Mouse (Mus musculus) granulocyte monocyte progenitor cell, adult 5-6 weeks (primary cell): ENCODE measurements around the gene Cdkl4. TPM values are rescaled to one million over a fixed set of nuclear protein-coding genes. Genes with fewer than 3 reads are reported as not detected.
A peak's percentile ranks its signal among the peaks of the same experiment; 100 is the strongest.

Source experiments
- ATAC-seq: replicated peaks from 2 replicates; pipeline ENCODE4 v1.8.0; 2016; ENCODE audit warnings: mild to moderate bottlenecking, moderate TSS enrichment, inconsistent platforms; ENCODE audit not compliant: poor library complexity, severe bottlenecking
- total RNA-seq, 2 experiments: library from RNA; stranded (forward) in 1 of 2; stranded (reverse) in 1 of 2; fragments of 200-712, 200-1000 nt in 1 of 2; fragments of >200 nt in 1 of 2; fragmentation: Nextera tagmentation in 1 of 2; gene quantifications; 2 replicates each; pipeline ENCODE4 v1.2.3; 2014 to 2017

Cdkl4 gene
- total RNA-seq, 2 experiments from 2014 or later: 0.67 TPM; not detected in 1

- ATAC-seq: 0 out of 2 replicates have a peak, but pooled peaks have one; percentile 14
Observed at GRCm38 (mm10) chr17:80520537-80520936, 57.1 kb downstream of the Cdkl4 start.

GRCm38 (mm10) chr17:80518811-80519210, 58.8 kb downstream of the Cdkl4 start:
- no peak for ATAC-seq

- no peak for ATAC-seq
Observed at GRCm38 (mm10) chr17:80517244-80517643, 60.4 kb downstream of the Cdkl4 start.

- ATAC-seq: no peak
Observed at GRCm38 (mm10) chr17:80515956-80516355, 61.7 kb downstream of the Cdkl4 start.

- ATAC-seq: no peak
Observed at GRCm38 (mm10) chr17:80515513-80515912, 62.1 kb downstream of the Cdkl4 start.

GRCm38 (mm10) chr17:80513766-80514165, 63.8 kb downstream of the Cdkl4 start:
- ATAC-seq: no peak

- no peak for ATAC-seq
Observed at GRCm38 (mm10) chr17:80510459-80510855, 67.2 kb downstream of the Cdkl4 start.

GRCm38 (mm10) chr17:80509494-80510458, 67.8 kb downstream of the Cdkl4 start:
- ATAC-seq: no peak

- no peak for ATAC-seq
Observed at GRCm38 (mm10) chr17:80505766-80506165, 71.8 kb downstream of the Cdkl4 start.

GRCm38 (mm10) chr17:80505342-80505741, 72.3 kb downstream of the Cdkl4 start:
- ATAC-seq: no peak

GRCm38 (mm10) chr17:80501805-80502172, 75.8 kb downstream of the Cdkl4 start:
- ATAC-seq: peak; percentile 76

- ATAC-seq: no peak
Observed at GRCm38 (mm10) chr17:80501037-80501804, 76.4 kb downstream of the Cdkl4 start.

- ATAC-seq: no peak
Observed at GRCm38 (mm10) chr17:80500025-80500424, 77.6 kb downstream of the Cdkl4 start.

- no peak for ATAC-seq
Observed at GRCm38 (mm10) chr17:80498600-80499268, 78.9 kb downstream of the Cdkl4 start.

- peak; percentile 40 for ATAC-seq
Observed at GRCm38 (mm10) chr17:80497183-80497601, 80.4 kb downstream of the Cdkl4 start.

GRCm38 (mm10) chr17:80496607-80497170, 80.9 kb downstream of the Cdkl4 start:
- ATAC-seq: no peak

- ATAC-seq: peak; percentile 36; the same call in 1 of the 2 replicates
Observed at GRCm38 (mm10) chr17:80496185-80496584, 81.4 kb downstream of the Cdkl4 start.

GRCm38 (mm10) chr17:80493891-80494290, 83.7 kb downstream of the Cdkl4 start:
- no peak for ATAC-seq

- ATAC-seq: no peak
Observed at GRCm38 (mm10) chr17:80492811-80493210, 84.8 kb downstream of the Cdkl4 start.

- ATAC-seq: no peak
Observed at GRCm38 (mm10) chr17:80492274-80492673, 85.3 kb downstream of the Cdkl4 start.
